ENCODE assay signal across 8 mouse cellular contexts in the genomic region with DNA sequence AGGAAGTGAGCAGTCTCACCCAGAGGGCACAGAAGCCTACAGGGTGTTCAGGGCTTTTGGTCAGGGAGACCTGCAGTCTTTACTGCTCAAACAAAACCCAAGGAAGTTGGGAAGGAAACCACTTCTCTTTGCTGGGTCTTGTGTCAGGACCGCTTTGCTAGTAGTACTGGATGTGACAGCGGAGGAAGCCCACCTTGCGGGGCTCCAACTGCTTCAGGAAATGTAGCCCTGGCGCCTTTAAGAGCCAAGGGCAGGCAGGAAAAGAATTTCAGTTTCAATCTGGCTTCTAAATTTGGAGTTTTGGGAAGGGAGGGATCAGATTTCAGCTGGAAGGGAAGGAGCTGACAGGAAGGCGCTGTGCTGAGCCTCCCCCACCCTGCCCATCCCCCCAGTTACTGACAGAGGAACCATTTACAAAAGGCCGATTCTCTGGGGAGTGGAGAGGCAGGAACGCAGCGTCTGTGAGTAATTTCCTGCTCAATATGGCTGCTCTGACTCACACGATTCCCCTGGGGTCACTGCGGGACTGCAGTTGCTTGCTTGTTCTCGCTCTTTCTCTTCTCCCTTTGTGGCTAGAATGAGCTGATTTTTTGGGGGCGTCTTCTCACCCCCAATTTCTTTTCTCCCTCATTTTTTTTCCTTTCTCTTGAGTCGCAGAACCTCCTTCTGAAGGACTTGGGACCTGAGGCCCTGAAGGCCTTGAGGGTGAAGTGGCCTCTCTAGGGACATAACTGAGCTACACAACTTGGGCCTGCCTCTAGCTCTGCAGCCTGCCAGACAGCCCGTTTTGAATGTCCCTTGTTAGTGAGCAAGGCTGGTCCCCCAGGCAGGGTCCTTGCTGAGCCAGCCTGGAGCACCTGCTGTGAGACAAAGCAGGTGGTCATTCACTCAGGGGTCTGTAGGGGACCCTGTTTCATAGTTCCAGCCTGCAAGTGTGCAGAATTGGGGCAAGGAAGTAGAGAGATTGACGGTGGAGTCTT. TPM values are rescaled to one million over a fixed set of nuclear protein-coding genes. Genes with fewer than 3 reads are reported as not detected.
DNase-seq lines count a peak whose midpoint lies in the region; ATAC-seq and TF ChIP-seq lines count a peak whose summit lies in the region.

No protein-coding gene starts in this region.

- peaks cover 6% of the 10 kb centered on the region; the same call in 1 of the 2 replicates for H3K36me3 ChIP-seq in forebrain, embryonic 16.5 days (ENCODE audit: control insufficient read depth, insufficient read depth)
- peaks cover 51% of the 10 kb centered on the region for H3K36me3 ChIP-seq in neural tube, embryonic 15.5 days
- H3K36me3 ChIP-seq in thymus, adult 2 months (ENCODE audit: control insufficient read depth, insufficient read depth, low read length), result peaks cover 26% of the 10 kb centered on the region

- H3K4me2 ChIP-seq in forebrain, embryonic 16.5 days (ENCODE audit: low read length), result peak overlapping the region; percentile 41
- H3K4me2 ChIP-seq in neural tube, embryonic 15.5 days, result peak overlapping the region; percentile 46

- no peaks in the 10 kb centered on the region for H3K27me3 ChIP-seq in forebrain, embryonic 16.5 days (replicated peaks; ENCODE audit: control insufficient read depth, insufficient read depth, low read length)
- no peaks in the 10 kb centered on the region for H3K27me3 ChIP-seq in neural tube, embryonic 15.5 days (replicated peaks)
- no peaks in the 10 kb centered on the region for H3K27me3 ChIP-seq in thymus, adult 2 months (ENCODE audit: control insufficient read depth, insufficient read depth, low read length)

- TF ChIP-seq CTCF in brain, embryonic 14.5 days (IDR thresholded peaks at IDR 0.05; ENCODE audit: borderline replicate concordance, extremely low read depth, insufficient read depth, insufficient read length), result no peak
- no peak for TF ChIP-seq CTCF in thymus, adult 2 months (IDR thresholded peaks at IDR 0.05; ENCODE audit: borderline replicate concordance, control insufficient read depth, extremely low read depth, insufficient read depth, low read length, poor library complexity)

- H3K4me3 ChIP-seq in forebrain, embryonic 16.5 days (replicated peaks; ENCODE audit: low read length), result peak overlapping the region; percentile 26
- 0 out of 2 replicates have a peak overlapping the region, but pooled peaks have one; percentile 5 for H3K4me3 ChIP-seq in neural tube, embryonic 15.5 days (replicated peaks)
- H3K4me3 ChIP-seq in thymus, adult 2 months (ENCODE audit: control insufficient read depth, insufficient read depth, low read length), result peak overlapping the region; percentile 41

- peak; percentile 81 for ATAC-seq in forebrain, embryonic 16.5 days
- peak; percentile 75 for ATAC-seq in neural tube, embryonic 15.5 days (ENCODE audit: low FRiP score)

- no peak for TF ChIP-seq POLR2A in brain, embryonic 14.5 days (IDR thresholded peaks at IDR 0.05; ENCODE audit: borderline replicate concordance, extremely low read depth, insufficient read depth, insufficient read length, poor library complexity, severe bottlenecking)
- 0 out of 2 replicates have a peak, but pooled peaks have one; percentile 15 for TF ChIP-seq POLR2A in thymus, adult 2 months (IDR thresholded peaks at IDR 0.05; ENCODE audit: control insufficient read depth, extremely low read depth, insufficient read depth, low read length, poor library complexity)

- H3K9me3 ChIP-seq in forebrain, embryonic 16.5 days (ENCODE audit: control insufficient read depth, low read length), result no peaks in the 10 kb centered on the region
- H3K9me3 ChIP-seq in neural tube, embryonic 15.5 days (replicated peaks), result no peaks in the 10 kb centered on the region

- H3K27ac ChIP-seq in forebrain, embryonic 16.5 days (ENCODE audit: low read length), result peak overlapping the region; percentile 96
- peak overlapping the region; percentile 94 for H3K27ac ChIP-seq in neural tube, embryonic 15.5 days (replicated peaks)
- peak overlapping the region; percentile 95 for H3K27ac ChIP-seq in thymus, adult 2 months (ENCODE audit: control insufficient read depth, insufficient read depth, low read length)

- WGBS in forebrain, embryonic 16.5 days, result 4% methylated on average over 15 of the region's 15 CpGs
- WGBS in neural tube, embryonic 15.5 days, result 4% methylated on average over 15 of the region's 15 CpGs
- WGBS in thymus, adult 2 months, result 11% methylated on average over 15 of the region's 15 CpGs

- DNase-seq in CD8-positive naive resting alpha-beta T cell, adult 2 months (ENCODE audit: low read depth in 2 of 2, low spot score in 2 of 2), result peak; percentile 17 to 37
- DNase-seq in brain, embryonic 14.5 days (ENCODE audit: low read depth), result peak; percentile 97
- peak; percentile 85 for DNase-seq in heart, postnatal 25 days (ENCODE audit: low spot score)
- DNase-seq in layer of hippocampus, adult 18-20 months (ENCODE audit: low spot score in 2 of 2), result peak; percentile 70 to 84
- peak; percentile 84 to 89 for DNase-seq in lung, adult 18-20 months
- peak; percentile 35 for DNase-seq in thymus, adult 2 months

- intact Hi-C loops in heart, postnatal 25 days (cut with DNase I), result loop anchor here (1.0 kb wide), 1 partner anchor 28 kb away; no protein-coding TSS in a partner anchor

- peak overlapping the region; percentile 60 for H3K9ac ChIP-seq in forebrain, embryonic 16.5 days (replicated peaks; ENCODE audit: low read depth, low read length)
- H3K9ac ChIP-seq in neural tube, embryonic 15.5 days (replicated peaks), result peak overlapping the region; percentile 40

- peaks cover 31% of the 10 kb centered on the region for H3K4me1 ChIP-seq in forebrain, embryonic 16.5 days (replicated peaks; ENCODE audit: control insufficient read depth, insufficient read depth, low read length)
- H3K4me1 ChIP-seq in neural tube, embryonic 15.5 days, result peaks cover 56% of the 10 kb centered on the region
- peaks cover 18% of the 10 kb centered on the region for H3K4me1 ChIP-seq in thymus, adult 2 months (replicated peaks; ENCODE audit: control insufficient read depth, insufficient read depth, low read length)

RNA-seq across cellular contexts. Expression of a gene that starts 26.0 kb away (rescaled TPM):
- polyA plus RNA-seq in brain, embryonic 14.5 days (2012; rRNA removed), result 151 and 152 TPM in 2 replicates
- polyA plus RNA-seq in forebrain, embryonic 16.5 days (2015; fragmentation: Nextera tagmentation; extraction: Ambion mirVana), result 146 and 163 TPM in 2 replicates
- total RNA-seq in heart, postnatal 25 days (2021), result 10 to 100 TPM; 91.2 to 92.3 TPM
- total RNA-seq in layer of hippocampus, adult 18-20 months (2021), result 100 to 1,000 TPM; 170 to 176 TPM
- polyA plus RNA-seq in neural tube, embryonic 15.5 days (2015; fragmentation: Nextera tagmentation; extraction: Ambion mirVana), result 138 and 145 TPM in 2 replicates
- 180 and 227 TPM in 2 replicates for polyA plus RNA-seq in thymus, adult 2 months (2012; rRNA removed)

RNA-seq across cellular contexts. Expression of a gene that starts 26.2 kb away (rescaled TPM):
- 28.3 and 31.3 TPM in 2 replicates for polyA plus RNA-seq in brain, embryonic 14.5 days (2012; rRNA removed)
- 21.3 and 21.4 TPM in 2 replicates for polyA plus RNA-seq in forebrain, embryonic 16.5 days (2015; fragmentation: Nextera tagmentation; extraction: Ambion mirVana)
- total RNA-seq in heart, postnatal 25 days (2021), result 100 to 1,000 TPM; 433 to 486 TPM
- 10 to 100 TPM; 45.9 to 55.6 TPM for total RNA-seq in layer of hippocampus, adult 18-20 months (2021)
- 21.3 and 26.8 TPM in 2 replicates for polyA plus RNA-seq in neural tube, embryonic 15.5 days (2015; fragmentation: Nextera tagmentation; extraction: Ambion mirVana)
- polyA plus RNA-seq in thymus, adult 2 months (2012; rRNA removed), result 93.9 and 96.4 TPM in 2 replicates

RNA-seq across cellular contexts. Expression of a gene that starts 32.2 kb away (rescaled TPM):
- polyA plus RNA-seq in brain, embryonic 14.5 days (2012; rRNA removed), result 26.1 and 37.9 TPM in 2 replicates
- 1.5 and 1.8 TPM in 2 replicates for polyA plus RNA-seq in forebrain, embryonic 16.5 days (2015; fragmentation: Nextera tagmentation; extraction: Ambion mirVana)
- total RNA-seq in heart, postnatal 25 days (2021), result 1 to 10 TPM; 4.1 to 6.9 TPM
- 10 to 100 TPM; 15.2 to 18.0 TPM for total RNA-seq in layer of hippocampus, adult 18-20 months (2021)
- 1.4 and 1.9 TPM in 2 replicates for polyA plus RNA-seq in neural tube, embryonic 15.5 days (2015; fragmentation: Nextera tagmentation; extraction: Ambion mirVana)
- polyA plus RNA-seq in thymus, adult 2 months (2012; rRNA removed), result 7.2 and 7.7 TPM in 2 replicates

RNA-seq across cellular contexts. Expression of a gene that starts 49.8 kb away (rescaled TPM):
- 73.2 and 114 TPM in 2 replicates for polyA plus RNA-seq in brain, embryonic 14.5 days (2012; rRNA removed)
- 59.3 and 66.5 TPM in 2 replicates for polyA plus RNA-seq in forebrain, embryonic 16.5 days (2015; fragmentation: Nextera tagmentation; extraction: Ambion mirVana)
- total RNA-seq in heart, postnatal 25 days (2021), result 10 to 100 TPM in 1 of 2 experiments, 1 to 10 TPM in 1; 8.3 to 10.4 TPM
- total RNA-seq in layer of hippocampus, adult 18-20 months (2021), result 10 to 100 TPM; 21.9 to 26.3 TPM
- polyA plus RNA-seq in neural tube, embryonic 15.5 days (2015; fragmentation: Nextera tagmentation; extraction: Ambion mirVana), result 59.0 and 63.2 TPM in 2 replicates
- 97.2 and 98.9 TPM in 2 replicates for polyA plus RNA-seq in thymus, adult 2 months (2012; rRNA removed)

Comparison
In these comparisons a context has a peak if more than half of its experiments do, and no peak if none do; other contexts are left out.
1. Peak in every context shown above with its lines: DNase-seq, ATAC-seq, H3K4me3 ChIP-seq and H3K27ac ChIP-seq.
2. DNase-seq: peak in every context shown above with its lines; median percentile 97 in brain, embryonic 14.5 days; 86 in lung, adult 18-20 months; 85 in heart, postnatal 25 days; 77 in layer of hippocampus, adult 18-20 months; 35 in thymus, adult 2 months; 27 in CD8-positive naive resting alpha-beta T cell, adult 2 months.